Mouse (Mus musculus) liver, embryonic 13.5 days (tissue): ENCODE data around the gene Evx2. TPM values are rescaled to one million over a fixed set of nuclear protein-coding genes. Genes with fewer than 3 reads are reported as not detected.

Experiments
- ATAC-seq: fragments of 200-750 bp; cut with Nextera tagmentation; 2 replicates; pipeline ENCODE4 v1.8.0; 2017; ENCODE audit warnings: low read depth, mild to moderate bottlenecking, moderate number of reproducible peaks, moderate library complexity
- DNase-seq: peaks from one replicate; pipeline ENCODE4 v3.0.0; 2022
- H3K27ac ChIP-seq: fragments of 300-500 bp; sonication (generic); 2 replicates; pipeline ENCODE4 v1.5.1; 2015; ENCODE audit warnings: moderate library complexity, mild to moderate bottlenecking, inconsistent platforms
- H3K27me3 ChIP-seq: fragments of 300-500 bp; sonication (generic); 2 replicates; pipeline ENCODE4 v1.6.1; 2015; ENCODE audit warnings: mild to moderate bottlenecking, inconsistent platforms
- H3K36me3 ChIP-seq: fragments of 300-500 bp; sonication (generic); 2 replicates; pipeline ENCODE4 v1.6.1; 2015; ENCODE audit warnings: mild to moderate bottlenecking, inconsistent platforms
- H3K4me1 ChIP-seq: fragments of 300-500 bp; sonication (generic); replicated peaks from 2 replicates; pipeline ENCODE4 v1.6.1; 2015; ENCODE audit warnings: inconsistent platforms
- H3K4me2 ChIP-seq: fragments of 300-500 bp; sonication (generic); 2 replicates; pipeline ENCODE4 v1.6.1; 2015; ENCODE audit warnings: inconsistent platforms, mild to moderate bottlenecking, moderate library complexity
- H3K4me3 ChIP-seq: fragments of 300-500 bp; sonication (generic); replicated peaks from 2 replicates; pipeline ENCODE4 v1.5.1; 2015; ENCODE audit warnings: mild to moderate bottlenecking, inconsistent platforms
- H3K9ac ChIP-seq: fragments of 300-500 bp; sonication (generic); 2 replicates; pipeline ENCODE4 v1.6.1; 2015; ENCODE audit warnings: mild to moderate bottlenecking, inconsistent platforms
- H3K9me3 ChIP-seq: fragments of 300-500 bp; sonication (generic); replicated peaks from 2 replicates; pipeline ENCODE4 v1.6.1; 2016; ENCODE audit warnings: inconsistent platforms
- WGBS: fragments of 180-500 bp; shearing (Covaris S2); methylation state at CpG from one replicate; pipeline ENCODE4 v1.1.7; 2015; ENCODE audit not compliant: insufficient replicate concordance; 5-methylcytosine and 5-hydroxymethylcytosine counted together
- polyA plus RNA-seq: library from polyadenylated mRNA; unstranded; fragments of >200 nt; fragmentation: Nextera tagmentation; extraction: Ambion mirVana; gene quantifications from 2 replicates; pipeline ENCODE4 v1.2.1, GENCODE M21; 2015

Gene Evx2
- polyA plus RNA-seq, 1 experiment from 2014 or later, result not detected

DNA sequence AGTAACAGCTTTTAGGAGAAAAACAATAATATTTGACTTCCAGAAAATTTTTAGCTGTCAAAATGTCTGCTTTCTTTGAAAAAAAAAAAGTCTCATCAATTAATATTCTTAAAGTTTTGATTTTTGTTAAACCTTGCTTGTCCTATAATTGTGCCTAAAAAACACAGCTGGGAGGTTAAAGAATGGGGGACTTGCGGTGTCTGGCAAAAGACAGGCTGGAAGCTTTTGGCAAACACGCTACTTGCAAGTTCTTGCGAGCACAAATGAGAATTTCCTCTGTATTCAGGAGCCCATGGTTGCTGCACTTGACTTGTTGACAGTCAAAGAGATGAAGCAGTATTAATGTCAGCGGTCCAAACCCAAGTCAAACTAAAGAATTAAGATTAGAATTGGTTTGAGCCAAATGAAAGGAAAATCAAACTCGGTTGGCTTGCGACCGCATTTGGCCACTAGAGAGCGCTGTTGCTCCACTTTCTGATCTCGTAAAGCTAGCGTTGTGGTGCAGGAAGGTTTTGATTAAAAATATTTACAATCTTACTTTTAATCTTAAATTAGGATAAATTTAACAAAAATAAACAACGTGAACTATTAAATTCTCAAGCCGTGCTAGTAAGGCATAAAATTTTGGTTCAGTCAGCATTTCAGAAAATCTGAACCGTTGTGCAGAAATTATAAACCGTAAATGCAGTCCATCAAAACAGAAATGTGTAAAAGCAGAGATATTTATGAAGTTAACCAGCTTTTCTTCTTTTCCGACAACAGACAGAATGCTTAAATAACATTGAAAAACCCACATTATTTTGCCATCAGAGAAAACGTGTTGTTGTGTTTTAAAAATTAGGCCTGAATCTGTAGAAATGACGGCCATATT, 42.8 kb upstream of the Evx2 start:
- H3K4me3 ChIP-seq, result no peak overlapping the region
- H3K4me2 ChIP-seq, result no peak overlapping the region
- H3K9ac ChIP-seq, result no peak overlapping the region
- peaks cover 99% of the 10 kb centered on the region for H3K27me3 ChIP-seq
- H3K9me3 ChIP-seq, result no peaks in the 10 kb centered on the region
- ATAC-seq (no peak), DNase-seq (peak; percentile 17)
- WGBS, result 14% methylated on average over 17 of the region's 17 CpGs
- no peaks in the 10 kb centered on the region for H3K36me3 ChIP-seq
- H3K27ac ChIP-seq, result no peak overlapping the region
- H3K4me1 ChIP-seq, result peaks cover 22% of the 10 kb centered on the region

GRCm38 (mm10) chr2:74700546-74701112, 41.3 kb upstream of the Evx2 start:
- no peaks in the 10 kb centered on the region for H3K36me3 ChIP-seq
- ATAC-seq (no peak), DNase-seq (no peak)
- H3K4me3 ChIP-seq, result no peak overlapping the region
- no peak overlapping the region for H3K9ac ChIP-seq
- peaks cover 100% of the 10 kb centered on the region for H3K27me3 ChIP-seq
- H3K27ac ChIP-seq, result no peak overlapping the region
- no peak overlapping the region for H3K4me2 ChIP-seq
- peaks cover 20% of the 10 kb centered on the region for H3K4me1 ChIP-seq
- H3K9me3 ChIP-seq, result no peaks in the 10 kb centered on the region
- WGBS, result 13% methylated on average over 22 of the region's 22 CpGs

DNA sequence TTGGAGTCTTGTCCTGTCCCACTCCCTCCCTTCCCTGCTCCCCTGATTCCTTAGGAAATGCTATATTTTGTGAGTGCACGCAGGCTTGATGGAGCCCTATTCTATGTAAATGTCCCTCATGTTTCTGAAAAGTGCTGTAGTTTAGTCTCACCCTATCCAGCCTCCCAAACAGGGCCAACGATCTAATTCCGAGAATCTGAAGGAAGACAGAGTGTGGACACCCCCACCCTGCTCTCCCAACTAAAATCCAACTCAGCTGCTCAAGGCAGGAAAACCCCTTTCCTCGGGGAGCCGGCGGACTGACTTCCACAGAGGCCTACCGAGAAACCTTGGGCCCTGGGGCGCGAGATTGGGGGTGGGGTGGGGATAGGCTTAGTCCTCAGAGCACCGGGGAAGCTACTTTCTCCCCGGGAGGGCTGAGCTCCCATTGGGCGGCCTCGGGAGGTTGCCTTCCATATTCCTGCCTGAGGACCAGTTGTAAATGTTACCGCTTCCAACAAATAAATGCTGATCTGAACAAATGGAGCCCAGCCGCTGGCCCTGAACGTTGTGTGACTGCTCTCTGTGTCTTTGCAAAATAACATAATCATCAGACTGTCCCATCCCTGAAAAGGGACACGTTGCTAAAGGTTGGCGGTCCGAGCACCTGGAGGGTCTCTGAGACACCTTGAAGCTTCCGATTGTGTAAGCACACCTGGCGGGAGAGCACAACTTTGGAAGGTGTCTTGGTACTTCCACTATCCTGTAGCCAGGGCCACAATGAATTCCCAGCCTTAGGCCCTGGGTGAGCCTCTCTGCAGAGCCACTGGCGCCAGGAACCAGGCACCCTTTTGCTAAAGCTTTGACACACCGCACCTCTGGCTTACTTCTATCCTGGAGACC, 40.5 kb upstream of the Evx2 start:
- no peak overlapping the region for H3K27ac ChIP-seq
- no peaks in the 10 kb centered on the region for H3K9me3 ChIP-seq
- no peaks in the 10 kb centered on the region for H3K36me3 ChIP-seq
- ATAC-seq, result no peak
- peaks cover 13% of the 10 kb centered on the region for H3K4me1 ChIP-seq
- no peak overlapping the region for H3K9ac ChIP-seq
- 9% methylated on average over 23 of the region's 23 CpGs for WGBS
- DNase-seq, result no peak
- H3K27me3 ChIP-seq, result peaks cover 100% of the 10 kb centered on the region
- no peak overlapping the region for H3K4me2 ChIP-seq
- H3K4me3 ChIP-seq, result no peak overlapping the region

DNA sequence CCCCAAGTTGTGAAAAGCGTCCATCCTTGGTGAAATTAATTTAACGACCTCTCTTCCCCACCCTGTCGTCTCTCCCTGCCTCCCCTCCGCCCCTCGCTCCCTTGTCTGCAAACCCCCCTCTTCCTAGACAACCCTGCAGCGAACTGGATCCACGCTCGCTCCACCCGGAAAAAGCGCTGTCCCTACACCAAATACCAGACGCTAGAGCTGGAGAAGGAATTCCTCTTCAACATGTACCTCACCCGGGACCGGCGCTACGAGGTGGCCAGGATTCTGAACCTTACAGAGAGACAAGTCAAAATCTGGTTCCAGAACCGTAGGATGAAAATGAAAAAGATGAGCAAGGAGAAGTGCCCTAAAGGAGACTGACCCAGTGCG, 39.7 kb upstream of the Evx2 start:
- 3% methylated on average over 17 of the region's 17 CpGs for WGBS
- Histone ChIP-seq H3K27ac (no peak overlapping the region), H3K27me3 (peaks cover 100% of the 10 kb centered on the region), H3K9ac (no peak overlapping the region), H3K4me1 (peaks cover 9% of the 10 kb centered on the region; the same call in 1 of the 2 replicates), H3K4me3 (no peak overlapping the region), H3K36me3 (no peaks in the 10 kb centered on the region), H3K4me2 (no peak overlapping the region), H3K9me3 (no peaks in the 10 kb centered on the region)
- no peak for DNase-seq
- no peak for ATAC-seq

GRCm38 (mm10) chr2:74698201-74699052, 39.1 kb upstream of the Evx2 start:
- H3K4me1 ChIP-seq, result peaks cover 9% of the 10 kb centered on the region; the same call in 1 of the 2 replicates
- no peaks in the 10 kb centered on the region for H3K36me3 ChIP-seq
- H3K9ac ChIP-seq, result no peak overlapping the region
- no peak overlapping the region for H3K27ac ChIP-seq
- H3K9me3 ChIP-seq, result no peaks in the 10 kb centered on the region
- H3K27me3 ChIP-seq, result peaks cover 100% of the 10 kb centered on the region
- under 1% methylated on average over 80 of the region's 86 CpGs for WGBS
- peak overlapping the region; percentile 38 for H3K4me3 ChIP-seq
- no peak for ATAC-seq
- H3K4me2 ChIP-seq, result peak overlapping the region; percentile 50
- no peak for DNase-seq

- no peak for ATAC-seq
- no peak within 1 kb of the TSS for H3K9ac ChIP-seq
These were observed 38.3 kb upstream of the Evx2 start, which contains the start of gene Hoxd9 for GRCm38 (mm10) chr2:74697567-74698121. Hoxd9 (plus strand) TSS chr2:74697727.

DNA sequence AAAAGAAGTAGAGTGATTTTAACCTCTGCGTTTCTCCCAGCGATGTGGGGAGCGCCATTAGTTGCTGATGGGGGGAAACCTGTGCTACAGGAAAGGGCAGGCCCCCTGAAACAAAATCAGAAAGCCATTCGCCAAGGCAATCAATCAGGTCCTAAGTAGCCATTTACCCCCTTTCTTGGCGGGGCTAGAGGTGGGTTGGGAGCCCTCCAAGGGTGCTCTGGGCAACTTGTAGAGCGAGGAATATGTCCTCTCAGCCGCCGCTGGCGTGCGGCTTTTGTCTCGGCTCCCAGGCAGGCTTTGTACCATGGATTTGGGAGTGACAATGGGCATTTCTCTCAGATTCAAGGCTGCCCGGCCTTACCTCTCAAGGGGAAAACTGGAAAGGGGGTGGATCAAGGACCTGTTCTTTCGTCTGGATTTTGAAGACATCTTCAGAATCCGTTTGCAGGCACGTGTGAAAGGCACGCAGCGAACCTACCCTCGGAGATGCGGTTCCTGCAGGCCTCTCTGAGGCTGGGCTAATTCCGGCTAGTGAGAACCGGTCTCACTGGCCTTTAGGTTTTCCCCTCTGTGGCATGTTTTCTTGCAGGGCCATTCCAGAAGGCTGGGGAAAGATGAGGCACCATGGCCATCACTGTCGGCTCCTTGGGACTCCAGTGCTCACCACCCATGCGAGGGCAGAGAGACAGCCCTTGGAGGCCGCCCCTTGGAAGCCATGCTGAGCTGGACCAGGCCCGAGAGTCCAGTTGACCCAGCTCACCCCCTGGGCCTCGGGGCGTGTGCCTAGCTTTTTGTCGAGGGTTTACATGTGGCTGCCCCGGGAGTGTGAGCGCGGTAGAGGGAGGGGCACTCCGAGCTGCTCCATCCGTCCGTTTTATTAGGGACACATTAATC, 37.3 kb upstream of the Evx2 start:
- Histone ChIP-seq H3K27me3 (peaks cover 100% of the 10 kb centered on the region), H3K9me3 (no peaks in the 10 kb centered on the region), H3K4me3 (no peak overlapping the region), H3K4me1 (peaks cover 9% of the 10 kb centered on the region; the same call in 1 of the 2 replicates), H3K27ac (no peak overlapping the region), H3K36me3 (no peaks in the 10 kb centered on the region), H3K9ac (no peak overlapping the region), H3K4me2 (no peak overlapping the region)
- ATAC-seq, result no peak
- no peak for DNase-seq
- WGBS, result 5% methylated on average over 34 of the region's 34 CpGs

More at GRCm38 (mm10) chr2:74697567-74698121, 38.3 kb upstream of the Evx2 start, which contains the start of gene Hoxd9:
- Histone ChIP-seq H3K4me1 (peaks cover 9% of the 10 kb centered on the region; the same call in 1 of the 2 replicates), H3K36me3 (no peaks in the 10 kb centered on the region), H3K27me3 (peaks cover 100% of the 10 kb centered on the region), H3K27ac (no peak within 1 kb of the TSS), H3K4me2 (peak within 1 kb of the TSS; percentile 50), H3K9me3 (no peaks in the 10 kb centered on the region), H3K4me3 (peak within 1 kb of the TSS; percentile 38)
- DNase-seq, result no peak
- under 1% methylated on average over 43 of the region's 43 CpGs for WGBS

GRCm38 (mm10) chr2:74695813-74696430, 36.6 kb upstream of the Evx2 start:
- no peak overlapping the region for H3K4me2 ChIP-seq
- no peak for DNase-seq
- no peak overlapping the region for H3K4me3 ChIP-seq
- no peak for ATAC-seq
- no peaks in the 10 kb centered on the region for H3K36me3 ChIP-seq
- peaks cover 9% of the 10 kb centered on the region; the same call in 1 of the 2 replicates for H3K4me1 ChIP-seq
- no peaks in the 10 kb centered on the region for H3K9me3 ChIP-seq
- no peak overlapping the region for H3K9ac ChIP-seq
- H3K27me3 ChIP-seq, result peaks cover 100% of the 10 kb centered on the region
- WGBS, result 10% methylated on average over 7 of the region's 7 CpGs
- H3K27ac ChIP-seq, result no peak overlapping the region

- Histone ChIP-seq H3K9ac (no peak overlapping the region), H3K4me3 (no peak overlapping the region), H3K27me3 (peaks cover 100% of the 10 kb centered on the region), H3K36me3 (no peaks in the 10 kb centered on the region), H3K27ac (no peak overlapping the region), H3K4me2 (no peak overlapping the region), H3K4me1 (peaks cover 9% of the 10 kb centered on the region; the same call in 1 of the 2 replicates), H3K9me3 (no peaks in the 10 kb centered on the region)
- ATAC-seq, result no peak
- DNase-seq, result no peak
- WGBS, result 0% methylated on average over 1 of the region's 1 CpGs
These were observed 36.0 kb upstream of the Evx2 start for GRCm38 (mm10) chr2:74695383-74695782.
